Mouse (Mus musculus) induced T-regulatory cell, adult 2 months (primary cell): Measurements from ENCODE around the gene Rora.
A peak's percentile ranks its signal among the peaks of the same experiment; 100 is the strongest.

Experiments used
- DNase-seq: peaks from one replicate; pipeline ENCODE4 v3.0.0-alpha.2; 2012; ENCODE audit warnings: low read depth

Rora gene

GRCm38 (mm10) chr9:69008706-69009105, 355.1 kb downstream of the Rora start:
- DNase-seq = no peak

GRCm38 (mm10) chr9:69010886-69011285, 357.3 kb downstream of the Rora start:
- DNase-seq = no peak

GRCm38 (mm10) chr9:69013186-69013715, 359.7 kb downstream of the Rora start:
- no peak for DNase-seq

- DNase-seq = no peak
Measured at GRCm38 (mm10) chr9:69014203-69014602, 360.6 kb downstream of the Rora start.

- DNase-seq = no peak
Measured at GRCm38 (mm10) chr9:69020381-69020780, 366.8 kb downstream of the Rora start.

GRCm38 (mm10) chr9:69021482-69021881, 367.9 kb downstream of the Rora start:
- no peak for DNase-seq

GRCm38 (mm10) chr9:69023314-69023713, 369.7 kb downstream of the Rora start:
- peak; percentile 45 for DNase-seq

GRCm38 (mm10) chr9:69028177-69028576, 374.6 kb downstream of the Rora start:
- DNase-seq = no peak

GRCm38 (mm10) chr9:69034301-69034871, 380.8 kb downstream of the Rora start:
- DNase-seq = peak; percentile 94

GRCm38 (mm10) chr9:69035456-69035855, 381.9 kb downstream of the Rora start:
- DNase-seq = peak; percentile 37

GRCm38 (mm10) chr9:69036296-69036695, 382.7 kb downstream of the Rora start:
- peak; percentile 42 for DNase-seq

GRCm38 (mm10) chr9:69043920-69044613, 390.5 kb downstream of the Rora start:
- no peak for DNase-seq

- DNase-seq = no peak
Measured at GRCm38 (mm10) chr9:69044614-69045133, 391.1 kb downstream of the Rora start.

GRCm38 (mm10) chr9:69045908-69046307, 392.3 kb downstream of the Rora start:
- DNase-seq = no peak

GRCm38 (mm10) chr9:69050856-69051255, 397.3 kb downstream of the Rora start:
- no peak for DNase-seq

GRCm38 (mm10) chr9:69051890-69052289, 398.3 kb downstream of the Rora start:
- no peak for DNase-seq

- DNase-seq = no peak
Measured at GRCm38 (mm10) chr9:69055302-69055701, 401.7 kb downstream of the Rora start.

GRCm38 (mm10) chr9:69071203-69071867, 417.7 kb downstream of the Rora start:
- no peak for DNase-seq

- DNase-seq = peak; percentile 87
Measured at GRCm38 (mm10) chr9:69073271-69073670, 419.7 kb downstream of the Rora start.

- DNase-seq = no peak
Measured at GRCm38 (mm10) chr9:69084086-69084719, 430.6 kb downstream of the Rora start.

- DNase-seq = no peak
Measured at GRCm38 (mm10) chr9:69084720-69085661, 431.4 kb downstream of the Rora start.
